Mouse (Mus musculus) neural tube, embryonic 10.5 days (tissue): ENCODE results near the gene D6Ertd527e.

Experiments
- DNase-seq: peaks from one replicate; pipeline ENCODE4 v3.0.0-alpha.2; 2017; ENCODE audit warnings: low spot score; ENCODE audit errors: extremely low spot score

D6Ertd527e gene

GRCm38 (mm10) chr6:87151427-87151826, 46.9 kb downstream of the D6Ertd527e start:
- DNase-seq: no peak

- no peak for DNase-seq
Observed at GRCm38 (mm10) chr6:87152461-87153230, 48.1 kb downstream of the D6Ertd527e start.

GRCm38 (mm10) chr6:87153231-87153580, 48.7 kb downstream of the D6Ertd527e start:
- no peak for DNase-seq

- DNase-seq: no peak
Observed at GRCm38 (mm10) chr6:87153836-87154235, 49.3 kb downstream of the D6Ertd527e start.

GRCm38 (mm10) chr6:87158062-87158623, 53.6 kb downstream of the D6Ertd527e start:
- no peak for DNase-seq

GRCm38 (mm10) chr6:87160196-87160595, 55.6 kb downstream of the D6Ertd527e start:
- no peak for DNase-seq

- no peak for DNase-seq
Observed at GRCm38 (mm10) chr6:87161391-87162263, 57.1 kb downstream of the D6Ertd527e start.
